Mouse (Mus musculus) G1E (cell line): Measurements from ENCODE around the gene Dhrs3. TPM values are rescaled to one million over a fixed set of nuclear protein-coding genes. Genes with fewer than 3 reads are reported as not detected.

Source experiments
- ATAC-seq: 2 replicates; pipeline ENCODE4 v1.8.0; 2016; ENCODE audit warnings: mild to moderate bottlenecking; ENCODE audit not compliant: insufficient number of reproducible peaks, poor library complexity, low FRiP score, severe bottlenecking; ENCODE audit errors: extremely low read depth
- DNase-seq: peaks from one replicate; pipeline ENCODE4 v3.0.0; 2012; ENCODE audit warnings: low spot score
- H3K27me3 ChIP-seq: 2 replicates; pipeline ENCODE4 v1.6.1; 2012; ENCODE audit warnings: mild to moderate bottlenecking, low read length, inconsistent platforms; ENCODE audit not compliant: insufficient read depth
- H3K36me3 ChIP-seq: replicated peaks from 2 replicates; pipeline ENCODE3; 2012; ENCODE audit warnings: mild to moderate bottlenecking, inconsistent platforms
- H3K4me1 ChIP-seq: 2 replicates; pipeline ENCODE4 v1.6.1; 2012; ENCODE audit warnings: low read depth, low read length, inconsistent platforms, mixed read lengths; ENCODE audit not compliant: insufficient read depth
- H3K4me3 ChIP-seq: 2 replicates; pipeline ENCODE4 v1.5.1; 2012; ENCODE audit warnings: low read depth, mild to moderate bottlenecking, inconsistent platforms, low read length, moderate library complexity, mixed read lengths
- H3K9me3 ChIP-seq: replicated peaks from 2 replicates; pipeline ENCODE4 v1.6.1; 2012; ENCODE audit warnings: inconsistent platforms
- GATA2 ChIP-seq: IDR thresholded peaks from 2 replicates; pipeline ENCODE4 v1.6.1; 2012; ENCODE audit warnings: low read depth, low read length, inconsistent platforms, borderline replicate concordance
- polyA plus RNA-seq: library from polyadenylated mRNA; stranded (reverse); fragments of >175 nt; gene quantifications from 2 replicates; pipeline ENCODE4 v1.2.3, GENCODE M21; 2012
- total RNA-seq, 2 experiments: library from RNA; stranded (forward) in 1 of 2; stranded (reverse) in 1 of 2; fragments of 200-1000 nt in 1 of 2; fragments of >200 nt in 1 of 2; fragmentation: Nextera tagmentation in 1 of 2; gene quantifications; 2 replicates each; pipeline ENCODE4 v1.2.3; 2014 to 2017

Gene Dhrs3
- total and polyA plus RNA-seq, 3 experiments, result 0.36 to 20.9 (median 4.4) TPM

DNA sequence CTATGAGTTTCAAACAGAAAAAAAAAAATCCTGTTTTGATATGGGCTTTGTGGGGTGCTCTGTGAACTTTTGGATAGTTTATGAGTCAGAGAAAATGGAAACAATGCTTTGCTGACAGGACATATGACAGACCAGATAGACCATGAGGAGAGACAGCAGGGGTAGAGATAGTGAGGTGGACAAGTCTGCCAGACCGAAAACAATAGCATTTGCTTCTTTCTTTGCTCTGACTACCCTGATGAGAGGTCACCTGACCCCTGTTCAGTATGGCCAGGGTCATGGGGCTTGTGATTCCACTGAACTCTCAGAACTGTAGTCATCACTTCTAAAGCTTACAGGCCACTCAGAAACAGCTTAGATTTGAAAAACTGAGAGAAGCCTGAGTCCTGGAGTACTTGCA lies 84.4 kb downstream of the Dhrs3 start:
- H3K27me3 ChIP-seq, result no peaks in the 10 kb centered on the region
- TF ChIP-seq GATA2, result no peak
- H3K4me3 ChIP-seq, result no peak overlapping the region
- H3K4me1 ChIP-seq, result peaks cover 33% of the 10 kb centered on the region
- no peak for ATAC-seq
- no peaks in the 10 kb centered on the region for H3K9me3 ChIP-seq
- peaks cover 73% of the 10 kb centered on the region for H3K36me3 ChIP-seq
- no peak for DNase-seq

Other genes with a start within 250 kb of the Dhrs3 start
- not detected in 2 replicates for gene Gm436, start 206.5 kb upstream of the Dhrs3 start, total RNA-seq (2014; fragmentation: Nextera tagmentation)
- gene Gm436, start 206.5 kb upstream of the Dhrs3 start, total RNA-seq (2017), result not detected in 2 replicates
- gene Gm436, start 206.5 kb upstream of the Dhrs3 start, polyA plus RNA-seq, result not detected in 2 replicates
- not detected in 2 replicates for gene Gm13178, start 171.4 kb upstream of the Dhrs3 start, total RNA-seq (2014; fragmentation: Nextera tagmentation)
- gene Gm13178, start 171.4 kb upstream of the Dhrs3 start, total RNA-seq (2017), result 0.11 TPM in 1 of 2 replicates, not detected in the other
- not detected in 2 replicates for gene Gm13178, start 171.4 kb upstream of the Dhrs3 start, polyA plus RNA-seq
- not detected in 2 replicates for gene Gm438, start 106.2 kb upstream of the Dhrs3 start, total RNA-seq (2014; fragmentation: Nextera tagmentation)
- gene Gm438, start 106.2 kb upstream of the Dhrs3 start, total RNA-seq (2017), result 0.11 TPM in 1 of 2 replicates, not detected in the other
- not detected in 2 replicates for gene Gm438, start 106.2 kb upstream of the Dhrs3 start, polyA plus RNA-seq